Mouse (Mus musculus): ENCODE results near the gene Rtkn2. TPM values are rescaled to one million over a fixed set of nuclear protein-coding genes. Genes with fewer than 3 reads are reported as not detected.

Rtkn2 gene
- polyA plus RNA-seq, 1 experiment: 0.05 TPM

DNA sequence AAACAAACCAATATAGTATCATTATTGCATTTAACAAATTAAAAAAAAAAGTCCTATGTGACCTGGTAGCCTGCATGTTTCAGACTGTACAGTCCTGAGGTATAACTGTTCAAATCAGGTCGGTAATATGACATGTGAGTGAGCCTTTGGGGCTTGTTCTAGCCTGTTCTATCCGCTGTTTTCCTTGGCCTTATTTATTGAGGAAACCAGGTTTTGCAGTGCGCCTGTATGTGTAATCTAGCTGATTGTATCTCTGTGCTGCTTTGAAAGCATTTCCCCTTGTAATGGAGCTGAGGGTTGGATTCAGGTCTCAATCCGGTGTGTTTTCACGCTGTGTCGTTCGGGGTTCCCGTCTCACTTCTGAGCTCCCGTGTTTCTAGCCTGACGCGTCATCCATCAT, 27.1 kb downstream of the Rtkn2 start:
- Histone ChIP-seq H3K27ac (ENCODE audit: insufficient read depth, low read depth, low read length) (no peak overlapping the region), H3K36me3 (ENCODE audit: control insufficient read depth, insufficient read depth, low read length) (no peaks in the 10 kb centered on the region), H3K4me1 (ENCODE audit: control insufficient read depth, insufficient read depth, low read length) (no peaks in the 10 kb centered on the region), H3K4me3 (ENCODE audit: insufficient read depth, low read depth, low read length) (no peak overlapping the region), H3K27me3 (replicated peaks; ENCODE audit: control insufficient read depth, insufficient read depth, low read length) (no peaks in the 10 kb centered on the region)
- no peak for DNase-seq
- 83% methylated on average over 11 of the region's 11 CpGs for WGBS
- TF ChIP-seq CTCF (conservative IDR thresholded peaks at IDR 0.05; ENCODE audit: insufficient read depth, insufficient read length, low read depth, low read length): no peak
- no peak for TF ChIP-seq POLR2A (IDR thresholded peaks at IDR 0.05; ENCODE audit: low read depth, low read length)

DNA sequence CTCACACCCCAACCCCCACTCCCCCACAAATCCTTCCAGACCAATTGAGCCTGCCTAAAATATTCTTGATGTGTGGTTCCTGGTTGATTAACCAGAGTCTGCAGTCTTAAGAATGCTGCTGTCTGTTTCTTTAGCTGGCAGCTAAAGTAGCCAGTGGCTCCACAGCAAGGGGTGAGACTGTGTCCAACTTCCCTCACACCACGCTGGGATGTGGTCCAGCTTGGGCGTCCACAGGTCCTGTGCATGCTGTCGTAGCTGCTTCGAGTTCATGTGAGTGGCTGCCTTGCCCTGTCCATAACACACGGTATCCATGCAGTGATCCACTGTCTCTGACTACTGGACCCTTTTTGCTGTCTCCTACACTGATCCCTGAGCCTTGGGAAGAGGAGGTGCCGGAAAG, 27.7 kb downstream of the Rtkn2 start:
- no peak overlapping the region for H3K27ac ChIP-seq (ENCODE audit: insufficient read depth, low read depth, low read length)
- 92% methylated on average over 6 of the region's 6 CpGs for WGBS
- no peaks in the 10 kb centered on the region for H3K4me1 ChIP-seq (ENCODE audit: control insufficient read depth, insufficient read depth, low read length)
- TF ChIP-seq CTCF (conservative IDR thresholded peaks at IDR 0.05; ENCODE audit: insufficient read depth, insufficient read length, low read depth, low read length) (no peak), POLR2A (IDR thresholded peaks at IDR 0.05; ENCODE audit: low read depth, low read length) (no peak)
- no peaks in the 10 kb centered on the region for H3K36me3 ChIP-seq (ENCODE audit: control insufficient read depth, insufficient read depth, low read length)
- no peak overlapping the region for H3K4me3 ChIP-seq (ENCODE audit: insufficient read depth, low read depth, low read length)
- no peaks in the 10 kb centered on the region for H3K27me3 ChIP-seq (replicated peaks; ENCODE audit: control insufficient read depth, insufficient read depth, low read length)
- no peak for DNase-seq

DNA sequence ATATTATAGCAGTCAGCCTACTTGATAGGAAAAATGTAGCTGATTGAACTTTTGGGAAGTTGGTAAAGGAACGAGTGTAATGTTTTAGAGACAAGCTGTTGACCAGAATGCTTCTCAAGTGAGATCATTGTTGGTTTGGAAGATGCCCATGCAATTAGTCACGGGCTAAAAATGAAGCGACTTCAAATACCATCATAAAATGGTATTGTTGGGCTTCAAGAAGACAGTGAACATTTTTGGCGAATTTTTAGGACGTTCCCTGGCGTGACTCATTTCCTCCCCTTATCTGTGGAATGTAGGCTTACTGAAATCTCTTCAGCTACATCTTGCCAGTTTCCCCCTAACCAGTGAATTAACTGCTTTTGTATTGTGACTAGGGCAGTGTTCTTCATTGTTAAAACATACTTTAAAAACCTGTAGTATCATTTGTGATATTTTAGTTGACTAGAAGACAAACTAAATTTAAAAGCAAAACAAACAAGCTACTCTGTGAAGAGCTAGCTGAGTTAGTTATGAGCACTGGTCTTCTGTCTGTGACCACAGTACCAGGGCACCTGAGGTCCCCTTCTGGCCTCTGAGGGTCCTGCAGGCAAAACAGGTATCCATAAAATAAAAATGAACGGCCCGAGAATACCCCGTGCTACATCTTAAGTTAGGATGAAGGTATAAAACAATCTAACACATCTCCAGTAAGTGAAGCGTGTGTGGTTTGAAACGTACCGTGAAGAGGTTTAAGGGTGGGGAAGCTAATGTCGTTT, 29.0 kb downstream of the Rtkn2 start:
- Histone ChIP-seq H3K4me3 (ENCODE audit: insufficient read depth, low read depth, low read length) (no peak overlapping the region), H3K36me3 (ENCODE audit: control insufficient read depth, insufficient read depth, low read length) (no peaks in the 10 kb centered on the region), H3K27me3 (replicated peaks; ENCODE audit: control insufficient read depth, insufficient read depth, low read length) (no peaks in the 10 kb centered on the region), H3K4me1 (ENCODE audit: control insufficient read depth, insufficient read depth, low read length) (no peaks in the 10 kb centered on the region), H3K27ac (ENCODE audit: insufficient read depth, low read depth, low read length) (no peak overlapping the region)
- TF ChIP-seq CTCF (conservative IDR thresholded peaks at IDR 0.05; ENCODE audit: insufficient read depth, insufficient read length, low read depth, low read length): no peak
- TF ChIP-seq POLR2A (IDR thresholded peaks at IDR 0.05; ENCODE audit: low read depth, low read length): no peak
- 68% methylated on average over 13 of the region's 13 CpGs for WGBS
- peak; percentile 50 for DNase-seq

DNA sequence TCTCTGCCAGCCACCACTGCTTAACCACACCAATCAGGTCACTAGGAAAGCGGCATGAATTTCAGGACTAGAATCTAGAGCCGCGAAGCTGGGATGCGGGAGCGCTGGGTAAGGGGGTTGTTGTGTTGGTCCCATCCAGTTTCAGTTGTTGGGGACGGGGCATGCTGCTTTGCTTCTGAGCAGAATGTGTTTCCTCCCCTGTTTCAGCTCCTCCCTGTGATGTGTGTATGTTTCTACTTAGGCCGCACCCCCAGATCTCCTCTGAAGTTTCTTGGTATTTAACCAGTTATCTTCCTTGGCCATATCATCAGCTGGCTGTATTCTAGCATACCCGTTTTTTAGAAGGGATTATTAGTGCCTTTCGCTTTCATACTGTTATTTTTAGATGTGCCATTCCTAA, 29.9 kb downstream of the Rtkn2 start:
- H3K36me3 ChIP-seq (ENCODE audit: control insufficient read depth, insufficient read depth, low read length): no peaks in the 10 kb centered on the region
- no peak overlapping the region for H3K4me3 ChIP-seq (ENCODE audit: insufficient read depth, low read depth, low read length)
- H3K4me1 ChIP-seq (ENCODE audit: control insufficient read depth, insufficient read depth, low read length): no peaks in the 10 kb centered on the region
- no peaks in the 10 kb centered on the region for H3K27me3 ChIP-seq (replicated peaks; ENCODE audit: control insufficient read depth, insufficient read depth, low read length)
- H3K27ac ChIP-seq (ENCODE audit: insufficient read depth, low read depth, low read length): no peak overlapping the region
- 90% methylated on average over 9 of the region's 9 CpGs for WGBS
- TF ChIP-seq CTCF (conservative IDR thresholded peaks at IDR 0.05; ENCODE audit: insufficient read depth, insufficient read length, low read depth, low read length): no peak
- TF ChIP-seq POLR2A (IDR thresholded peaks at IDR 0.05; ENCODE audit: low read depth, low read length): no peak
- no peak for DNase-seq

DNA sequence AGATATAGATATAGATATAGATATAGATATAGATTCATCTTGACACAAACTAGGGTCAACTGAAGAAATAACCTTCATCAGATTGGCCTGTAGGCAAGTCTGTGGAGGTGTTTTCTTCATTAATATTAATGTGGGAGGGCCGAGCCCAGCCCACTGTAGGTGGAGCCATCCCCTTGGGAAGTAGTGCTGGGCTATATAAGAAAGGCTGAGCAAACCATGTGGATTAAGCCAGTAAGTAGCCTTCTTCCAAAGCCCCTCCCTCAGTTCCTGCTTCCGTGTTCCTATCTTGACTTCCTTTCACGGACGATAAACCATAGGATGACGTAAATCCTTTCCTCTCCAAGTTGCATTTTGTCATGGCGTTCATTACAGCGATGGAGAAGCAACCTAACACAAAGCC, 30.5 kb downstream of the Rtkn2 start:
- H3K27me3 ChIP-seq (replicated peaks; ENCODE audit: control insufficient read depth, insufficient read depth, low read length): no peaks in the 10 kb centered on the region
- H3K36me3 ChIP-seq (ENCODE audit: control insufficient read depth, insufficient read depth, low read length): no peaks in the 10 kb centered on the region
- no peak overlapping the region for H3K4me3 ChIP-seq (ENCODE audit: insufficient read depth, low read depth, low read length)
- H3K4me1 ChIP-seq (ENCODE audit: control insufficient read depth, insufficient read depth, low read length): no peaks in the 10 kb centered on the region
- no peak overlapping the region for H3K27ac ChIP-seq (ENCODE audit: insufficient read depth, low read depth, low read length)
- 89% methylated on average over 7 of the region's 7 CpGs for WGBS
- TF ChIP-seq CTCF (conservative IDR thresholded peaks at IDR 0.05; ENCODE audit: insufficient read depth, insufficient read length, low read depth, low read length) (no peak), POLR2A (IDR thresholded peaks at IDR 0.05; ENCODE audit: low read depth, low read length) (no peak)
- DNase-seq: no peak

DNA sequence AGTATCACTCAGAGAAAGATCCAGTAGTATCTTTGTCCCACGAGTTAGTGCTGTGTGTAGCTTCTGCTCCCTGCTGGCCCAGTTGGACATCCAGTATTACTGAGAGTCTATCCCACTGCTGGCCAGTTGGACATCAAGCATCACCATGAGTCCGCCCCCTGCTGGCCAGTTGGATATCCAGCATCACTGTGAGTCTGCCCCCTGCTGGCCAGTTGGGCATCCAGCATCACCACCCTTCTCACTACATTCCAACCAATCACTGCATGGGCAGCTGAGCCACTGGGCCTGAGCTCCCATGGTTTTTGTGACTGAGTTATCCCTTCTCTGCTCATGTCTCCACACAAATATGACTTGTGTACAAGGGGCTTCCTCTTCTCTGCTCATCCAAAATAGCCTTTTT, 33.8 kb downstream of the Rtkn2 start:
- H3K27me3 ChIP-seq (replicated peaks; ENCODE audit: control insufficient read depth, insufficient read depth, low read length): no peaks in the 10 kb centered on the region
- no peaks in the 10 kb centered on the region for H3K36me3 ChIP-seq (ENCODE audit: control insufficient read depth, insufficient read depth, low read length)
- WGBS: 95% methylated on average over 2 of the region's 2 CpGs
- H3K4me1 ChIP-seq (ENCODE audit: control insufficient read depth, insufficient read depth, low read length): no peaks in the 10 kb centered on the region
- peak; percentile 14 for DNase-seq
- TF ChIP-seq POLR2A (IDR thresholded peaks at IDR 0.05; ENCODE audit: low read depth, low read length) (no peak), CTCF (conservative IDR thresholded peaks at IDR 0.05; ENCODE audit: insufficient read depth, insufficient read length, low read depth, low read length) (peak; percentile 66)
- no peak overlapping the region for H3K27ac ChIP-seq (ENCODE audit: insufficient read depth, low read depth, low read length)
- no peak overlapping the region for H3K4me3 ChIP-seq (ENCODE audit: insufficient read depth, low read depth, low read length)

DNA sequence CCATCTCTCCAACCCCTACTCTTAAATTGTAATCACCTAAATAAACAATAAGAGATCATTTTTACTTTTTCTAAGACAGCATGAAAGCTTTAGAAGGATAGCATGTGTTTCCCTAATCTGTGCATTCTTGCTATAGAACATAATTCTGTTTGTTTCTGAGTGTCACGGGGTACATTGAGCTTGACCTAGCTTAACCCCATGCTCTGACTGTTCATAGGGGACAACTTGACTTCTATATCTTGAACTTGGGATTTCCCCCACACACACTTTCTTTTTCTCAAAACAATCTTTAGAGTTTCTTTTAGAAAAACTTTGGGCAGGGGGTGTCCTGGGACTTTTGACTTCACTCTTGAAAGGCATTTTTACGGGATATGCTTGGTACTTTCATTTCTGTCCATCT, 41.4 kb downstream of the Rtkn2 start:
- Histone ChIP-seq H3K27ac (ENCODE audit: insufficient read depth, low read depth, low read length) (no peak overlapping the region), H3K4me1 (ENCODE audit: control insufficient read depth, insufficient read depth, low read length) (no peaks in the 10 kb centered on the region), H3K36me3 (ENCODE audit: control insufficient read depth, insufficient read depth, low read length) (no peaks in the 10 kb centered on the region), H3K27me3 (replicated peaks; ENCODE audit: control insufficient read depth, insufficient read depth, low read length) (no peaks in the 10 kb centered on the region), H3K4me3 (ENCODE audit: insufficient read depth, low read depth, low read length) (no peak overlapping the region)
- DNase-seq: no peak
- 95% methylated on average over 2 of the region's 2 CpGs for WGBS
- TF ChIP-seq CTCF (conservative IDR thresholded peaks at IDR 0.05; ENCODE audit: insufficient read depth, insufficient read length, low read depth, low read length) (no peak), POLR2A (IDR thresholded peaks at IDR 0.05; ENCODE audit: low read depth, low read length) (no peak)

All from kidney, adult 2 months (tissue).